11 mouse cellular contexts compared by ENCODE assay signal in genomic region chr4:151360976-151361673, GRCm38 (mm10).
DNase-seq lines count a peak whose midpoint lies in the region; ATAC-seq and TF ChIP-seq lines count a peak whose summit lies in the region.
"Had no signal": no experiment of that assay in that cellular context is flagged by ENCODE, and none has a peak within 500 bp of the region (broad histone marks: within the 10 kb centered on the region; RNA-seq: fewer than 3 reads in every experiment).

No protein-coding gene starts in this region.

- no peaks in the 10 kb centered on the region for H3K27me3 ChIP-seq in cerebellum, adult 2 months (ENCODE audit: control insufficient read depth, insufficient read depth, low read length)
- no peaks in the 10 kb centered on the region for H3K27me3 ChIP-seq in midbrain, embryonic 14.5 days (ENCODE audit: control insufficient read depth, insufficient read depth, low read length)
- H3K27me3 ChIP-seq: liver, embryonic 13.5 days had no signal

- H3K36me3 ChIP-seq in midbrain, embryonic 14.5 days (ENCODE audit: control insufficient read depth, insufficient read depth, low read length) = no peaks in the 10 kb centered on the region
- H3K36me3 ChIP-seq: liver, embryonic 13.5 days had no signal

- WGBS in cerebellum, adult 2 months = 27% methylated on average over 20 of the region's 20 CpGs
- 55% methylated on average over 20 of the region's 20 CpGs for WGBS in midbrain, embryonic 14.5 days

- no peak overlapping the region for H3K9ac ChIP-seq in midbrain, embryonic 14.5 days (replicated peaks; ENCODE audit: low read length)
- H3K9ac ChIP-seq: liver, embryonic 13.5 days had no signal

- no peak for TF ChIP-seq POLR2A in cerebellum, adult 2 months (IDR thresholded peaks at IDR 0.05; ENCODE audit: borderline replicate concordance, insufficient read depth, low read length)

- TF ChIP-seq CTCF in cerebellum, adult 2 months (IDR thresholded peaks at IDR 0.05; ENCODE audit: borderline replicate concordance, insufficient read depth, low read depth, low read length) = no peak

- H3K4me3 ChIP-seq in cerebellum, adult 2 months (replicated peaks; ENCODE audit: insufficient read depth, low read depth, low read length) = no peak overlapping the region
- no peak overlapping the region for H3K4me3 ChIP-seq in midbrain, embryonic 14.5 days (replicated peaks; ENCODE audit: low read depth, low read length)
- H3K4me3 ChIP-seq: erythroblast, embryonic 14.5 days; liver, embryonic 13.5 days had no signal

- peak; percentile 28 for DNase-seq in adrenal gland, adult 2 months
- DNase-seq in adrenal gland, adult 18-20 months (ENCODE audit: low spot score in 2 of 2) = no peak
- peak; percentile 29 for DNase-seq in heart, postnatal 4 days
- DNase-seq in heart, adult 11 months = no peak
- DNase-seq in cerebellum, adult 2 months = peak; percentile 53 to 56
- peak; percentile 59 for DNase-seq in midbrain, embryonic 14.5 days
- no peak for DNase-seq in thymus, postnatal 4 days
- no peak for DNase-seq in frontal cortex, postnatal 25 days (ENCODE audit: low spot score in 2 of 2)
- DNase-seq: liver, embryonic 13.5 days; lung, postnatal 14 days had no signal

- no peak overlapping the region for H3K27ac ChIP-seq in cerebellum, adult 2 months (ENCODE audit: insufficient read depth, low read length)
- H3K27ac ChIP-seq in midbrain, embryonic 14.5 days (replicated peaks; ENCODE audit: low read depth, low read length) = peak overlapping the region; percentile 80
- H3K27ac ChIP-seq: liver, embryonic 13.5 days had no signal

- H3K4me2 ChIP-seq in midbrain, embryonic 14.5 days (ENCODE audit: low read length) = no peak overlapping the region
- H3K4me2 ChIP-seq: liver, embryonic 13.5 days had no signal

- H3K9me3 ChIP-seq in midbrain, embryonic 14.5 days (ENCODE audit: control insufficient read depth, low read length) = no peaks in the 10 kb centered on the region
- H3K9me3 ChIP-seq: liver, embryonic 13.5 days had no signal

- H3K4me1 ChIP-seq in cerebellum, adult 2 months (ENCODE audit: control insufficient read depth, insufficient read depth, low read length) = peaks cover 23% of the 10 kb centered on the region
- H3K4me1 ChIP-seq in midbrain, embryonic 14.5 days (ENCODE audit: control insufficient read depth, insufficient read depth, low read length) = peaks cover 25% of the 10 kb centered on the region
- H3K4me1 ChIP-seq: liver, embryonic 13.5 days had no signal

- no peak for ATAC-seq in midbrain, embryonic 14.5 days (ENCODE audit: low FRiP score, low TSS enrichment)

Comparison
In these comparisons a context has a peak if more than half of its experiments do, and no peak if none do; other contexts are left out.
1. DNase-seq: peak in adrenal gland, adult 2 months (single experiment), heart, postnatal 4 days (single experiment), cerebellum, adult 2 months (2 of 2) and midbrain, embryonic 14.5 days (single experiment); none in adrenal gland, adult 18-20 months (0 of 2), heart, adult 11 months (single experiment), thymus, postnatal 4 days (single experiment) and frontal cortex, postnatal 25 days (0 of 2).